ENCODE assay signal across 8 mouse cellular contexts in genomic region chr3:88254268-88254926, GRCm38 (mm10). TPM values are rescaled to one million over a fixed set of nuclear protein-coding genes. Genes with fewer than 3 reads are reported as not detected.
DNase-seq lines count a peak whose midpoint lies in the region; ATAC-seq and TF ChIP-seq lines count a peak whose summit lies in the region.

TSS of gene Rhbg (minus strand) at chr3:88254709.

- H3K36me3 ChIP-seq in heart, embryonic 12.5 days = no peaks in the 10 kb centered on the region
- H3K36me3 ChIP-seq in forebrain, postnatal 0 days (ENCODE audit: insufficient read depth) = no peaks in the 10 kb centered on the region
- no peaks in the 10 kb centered on the region for H3K36me3 ChIP-seq in kidney, embryonic 14.5 days (ENCODE audit: control insufficient read depth, insufficient read depth, low read length)
- no peaks in the 10 kb centered on the region for H3K36me3 ChIP-seq in lung, postnatal 0 days (ENCODE audit: insufficient read depth, low read length)
- no peaks in the 10 kb centered on the region for H3K36me3 ChIP-seq in stomach, embryonic 14.5 days (ENCODE audit: control insufficient read depth, insufficient read depth, low read length)

- H3K9ac ChIP-seq in heart, embryonic 12.5 days = peak within 1 kb of the TSS; percentile 22
- peak within 1 kb of the TSS; percentile 40; the same call in 1 of the 2 replicates for H3K9ac ChIP-seq in forebrain, postnatal 0 days
- H3K9ac ChIP-seq in kidney, embryonic 14.5 days (ENCODE audit: low read depth, low read length) = peak within 1 kb of the TSS; percentile 57; the same call in 1 of the 2 replicates
- H3K9ac ChIP-seq in lung, postnatal 0 days (replicated peaks; ENCODE audit: low read depth) = no peak within 1 kb of the TSS; the same call in 1 of the 2 replicates
- H3K9ac ChIP-seq in stomach, embryonic 14.5 days (replicated peaks; ENCODE audit: low read depth, low read length) = no peak within 1 kb of the TSS

- no peak for TF ChIP-seq CTCF in forebrain, postnatal 0 days (IDR thresholded peaks at IDR 0.05; ENCODE audit: low read depth)
- peak; percentile 17; the same call in 1 of the 2 replicates for TF ChIP-seq CTCF in lung, postnatal 0 days (IDR thresholded peaks at IDR 0.05)

- no peak for TF ChIP-seq EP300 in lung, postnatal 0 days (IDR thresholded peaks at IDR 0.05)

- H3K27me3 ChIP-seq in heart, embryonic 12.5 days (replicated peaks) = peaks cover 69% of the 10 kb centered on the region
- H3K27me3 ChIP-seq in forebrain, postnatal 0 days (ENCODE audit: insufficient read depth, low read length) = no peaks in the 10 kb centered on the region; the same call in 1 of the 2 replicates
- peaks cover 26% of the 10 kb centered on the region for H3K27me3 ChIP-seq in kidney, embryonic 14.5 days (ENCODE audit: control insufficient read depth, insufficient read depth, low read length)
- 0 out of 2 replicates have a peak, but pooled peaks cover 14% of the 10 kb centered on the region for H3K27me3 ChIP-seq in lung, postnatal 0 days (replicated peaks; ENCODE audit: insufficient read depth, low read length)
- H3K27me3 ChIP-seq in stomach, embryonic 14.5 days (ENCODE audit: control insufficient read depth, insufficient read depth, low read length) = peaks cover 18% of the 10 kb centered on the region; the same call in 1 of the 2 replicates

- H3K4me3 ChIP-seq in heart, embryonic 12.5 days = peak within 1 kb of the TSS; percentile 47
- H3K4me3 ChIP-seq in forebrain, postnatal 0 days (ENCODE audit: low read depth, low read length) = peak within 1 kb of the TSS; percentile 32
- peak within 1 kb of the TSS; percentile 43 for H3K4me3 ChIP-seq in kidney, embryonic 14.5 days (ENCODE audit: low read length)
- H3K4me3 ChIP-seq in lung, postnatal 0 days (ENCODE audit: low read depth, low read length) = peak within 1 kb of the TSS; percentile 50
- H3K4me3 ChIP-seq in stomach, embryonic 14.5 days (ENCODE audit: low read depth, low read length) = peak within 1 kb of the TSS; percentile 31

- ATAC-seq in heart, embryonic 12.5 days (ENCODE audit: insufficient number of reproducible peaks, low FRiP score) = 0 out of 2 replicates have a peak, but pooled peaks have one; percentile 18
- ATAC-seq in forebrain, postnatal 0 days = peak; percentile 16; the same call in 1 of the 2 replicates
- peak; percentile 38; the same call in 1 of the 2 replicates for ATAC-seq in kidney, embryonic 14.5 days (ENCODE audit: low FRiP score, low TSS enrichment)
- ATAC-seq in lung, postnatal 0 days = peak; percentile 90
- peak; percentile 11; the same call in 1 of the 2 replicates for ATAC-seq in stomach, embryonic 14.5 days (ENCODE audit: insufficient number of reproducible peaks, insufficient read depth, low FRiP score, low read depth)

- peaks cover 9% of the 10 kb centered on the region for H3K4me1 ChIP-seq in heart, embryonic 12.5 days (replicated peaks)
- no peaks in the 10 kb centered on the region for H3K4me1 ChIP-seq in forebrain, postnatal 0 days (ENCODE audit: insufficient read depth)
- H3K4me1 ChIP-seq in kidney, embryonic 14.5 days (ENCODE audit: control insufficient read depth, insufficient read depth, low read length) = peaks cover 21% of the 10 kb centered on the region; the same call in 1 of the 2 replicates
- H3K4me1 ChIP-seq in lung, postnatal 0 days (ENCODE audit: insufficient read depth, low read depth, low read length) = no peaks in the 10 kb centered on the region
- H3K4me1 ChIP-seq in stomach, embryonic 14.5 days (ENCODE audit: control insufficient read depth, insufficient read depth, low read length) = peaks cover 4% of the 10 kb centered on the region; the same call in 1 of the 2 replicates

- H3K9me3 ChIP-seq in heart, embryonic 12.5 days (replicated peaks) = no peaks in the 10 kb centered on the region
- no peaks in the 10 kb centered on the region for H3K9me3 ChIP-seq in forebrain, postnatal 0 days (ENCODE audit: low read length)
- H3K9me3 ChIP-seq in kidney, embryonic 14.5 days (ENCODE audit: control insufficient read depth, low read length) = no peaks in the 10 kb centered on the region
- H3K9me3 ChIP-seq in lung, postnatal 0 days (ENCODE audit: low read length) = no peaks in the 10 kb centered on the region
- H3K9me3 ChIP-seq in stomach, embryonic 14.5 days (ENCODE audit: control insufficient read depth, low read depth, low read length) = no peaks in the 10 kb centered on the region

- peak within 1 kb of the TSS; percentile 77 for H3K4me2 ChIP-seq in heart, embryonic 12.5 days
- peak within 1 kb of the TSS; percentile 57 for H3K4me2 ChIP-seq in forebrain, postnatal 0 days (ENCODE audit: low read depth)
- peak within 1 kb of the TSS; percentile 71 for H3K4me2 ChIP-seq in kidney, embryonic 14.5 days (replicated peaks; ENCODE audit: low read depth, low read length)
- H3K4me2 ChIP-seq in lung, postnatal 0 days (replicated peaks; ENCODE audit: low read depth, low read length) = peak within 1 kb of the TSS; percentile 64
- H3K4me2 ChIP-seq in stomach, embryonic 14.5 days (replicated peaks; ENCODE audit: low read depth, low read length) = peak within 1 kb of the TSS; percentile 59

- DNase-seq in heart, adult 11 months = no peak
- peak; percentile 50 for DNase-seq in cerebellum, adult 11 months
- no peak for DNase-seq in forebrain, postnatal 0 days
- DNase-seq in lung, postnatal 0 days (ENCODE audit: low spot score) = peak; percentile 71
- DNase-seq in layer of hippocampus, adult 9-11 months = no peak

- no peak within 1 kb of the TSS for H3K27ac ChIP-seq in heart, embryonic 12.5 days (ENCODE audit: poor library complexity, severe bottlenecking)
- H3K27ac ChIP-seq in forebrain, postnatal 0 days (ENCODE audit: low read depth, low read length) = no peak within 1 kb of the TSS
- no peak within 1 kb of the TSS for H3K27ac ChIP-seq in kidney, embryonic 14.5 days (ENCODE audit: low read depth, low read length)
- H3K27ac ChIP-seq in lung, postnatal 0 days (ENCODE audit: low read length) = no peak within 1 kb of the TSS
- no peak within 1 kb of the TSS for H3K27ac ChIP-seq in stomach, embryonic 14.5 days (ENCODE audit: low read length)

- WGBS in heart, embryonic 12.5 days = 3% methylated on average over 34 of the region's 34 CpGs
- WGBS in forebrain, postnatal 0 days = 5% methylated on average over 33 of the region's 34 CpGs
- WGBS in kidney, embryonic 14.5 days = 3% methylated on average over 34 of the region's 34 CpGs
- 2% methylated on average over 34 of the region's 34 CpGs for WGBS in lung, postnatal 0 days
- 2% methylated on average over 32 of the region's 34 CpGs for whole genome bisulfite sequencing in stomach, embryonic 14.5 days

RNA-seq across cellular contexts. Expression of gene Rhbg, which starts in this region (rescaled TPM):
- 0.19 TPM in 1 of 2 replicates, not detected in the other for polyA plus RNA-seq in heart, embryonic 12.5 days (2016; fragmentation: Nextera tagmentation; extraction: Ambion mirVana)
- 0.19 TPM in 1 of 2 replicates, not detected in the other for total RNA-seq in forebrain, postnatal 0 days (2014; rRNA removed)
- 0.21 and 0.25 TPM in 2 replicates for polyA plus RNA-seq in forebrain, postnatal 0 days (2015; fragmentation: Nextera tagmentation; extraction: Ambion mirVana)
- polyA plus RNA-seq in kidney, embryonic 14.5 days (2014; fragmentation: Nextera tagmentation; extraction: Ambion mirVana) = 2.2 and 3.7 TPM in 2 replicates
- 3.9 and 4.9 TPM in 2 replicates for polyA plus RNA-seq in lung, postnatal 0 days (2015; fragmentation: Nextera tagmentation; extraction: Ambion mirVana)
- 3.2 and 4.2 TPM in 2 replicates for polyA plus RNA-seq in stomach, embryonic 14.5 days (2014; fragmentation: Nextera tagmentation; extraction: Ambion mirVana)

Comparison
In these comparisons a context has a peak if more than half of its experiments do, and no peak if none do; other contexts are left out.
1. Peak in ATAC-seq, H3K4me3 ChIP-seq, H3K9ac ChIP-seq and H3K4me2 ChIP-seq in heart, embryonic 12.5 days; RNA of the gene not detected or under 1 TPM.
2. Peak in ATAC-seq, H3K4me3 ChIP-seq, H3K9ac ChIP-seq and H3K4me2 ChIP-seq in forebrain, postnatal 0 days; RNA of the gene not detected or under 1 TPM.
3. ATAC-seq: peak in every context shown above with its lines; median percentile 90 in lung, postnatal 0 days; 38 in kidney, embryonic 14.5 days; 18 in heart, embryonic 12.5 days; 16 in forebrain, postnatal 0 days; 11 in stomach, embryonic 14.5 days.
4. DNase-seq: peak in cerebellum, adult 11 months (single experiment) and lung, postnatal 0 days (single experiment); none in heart, adult 11 months (single experiment), forebrain, postnatal 0 days (single experiment) and layer of hippocampus, adult 9-11 months (single experiment).
5. Peak in every context shown above with its lines, with median percentiles within 50 percentile points of each other: H3K4me2 ChIP-seq and H3K4me3 ChIP-seq.